Mouse (Mus musculus) lung, adult 2 months (tissue): Measurements from ENCODE around the gene Fes.

ENCODE experiments used
- CTCF ChIP-seq: fragments of 200-500 bp; IDR thresholded peaks from 2 replicates; pipeline ENCODE4 v1.5.1; 2011; ENCODE audit warnings: mild to moderate bottlenecking, low read length, control low read depth; ENCODE audit not compliant: insufficient read depth
- POLR2A ChIP-seq: fragments of 200-500 bp; IDR thresholded peaks from 2 replicates; pipeline ENCODE4 v1.6.1; 2011; ENCODE audit warnings: low read depth, mild to moderate bottlenecking, control low read depth, low read length, borderline replicate concordance; ENCODE audit errors: extremely low read depth

- no peak for TF ChIP-seq CTCF
- no peak for TF ChIP-seq POLR2A
Measured at GRCm38 (mm10) chr7:80394600-80394999, 6.9 kb upstream of the Fes start.
